Mouse (Mus musculus) cerebellum, adult 8-10 months (tissue): Measurements from ENCODE around the gene Stradb.
"Not testable (repeated sequence)": the region's sequence is repeated elsewhere in the genome, so short reads cannot be mapped to it uniquely, and the experiment has no call there.

Experiments
- DNase-seq: peaks from one replicate; pipeline ENCODE4 v3.0.0; 2022

Stradb gene

DNA sequence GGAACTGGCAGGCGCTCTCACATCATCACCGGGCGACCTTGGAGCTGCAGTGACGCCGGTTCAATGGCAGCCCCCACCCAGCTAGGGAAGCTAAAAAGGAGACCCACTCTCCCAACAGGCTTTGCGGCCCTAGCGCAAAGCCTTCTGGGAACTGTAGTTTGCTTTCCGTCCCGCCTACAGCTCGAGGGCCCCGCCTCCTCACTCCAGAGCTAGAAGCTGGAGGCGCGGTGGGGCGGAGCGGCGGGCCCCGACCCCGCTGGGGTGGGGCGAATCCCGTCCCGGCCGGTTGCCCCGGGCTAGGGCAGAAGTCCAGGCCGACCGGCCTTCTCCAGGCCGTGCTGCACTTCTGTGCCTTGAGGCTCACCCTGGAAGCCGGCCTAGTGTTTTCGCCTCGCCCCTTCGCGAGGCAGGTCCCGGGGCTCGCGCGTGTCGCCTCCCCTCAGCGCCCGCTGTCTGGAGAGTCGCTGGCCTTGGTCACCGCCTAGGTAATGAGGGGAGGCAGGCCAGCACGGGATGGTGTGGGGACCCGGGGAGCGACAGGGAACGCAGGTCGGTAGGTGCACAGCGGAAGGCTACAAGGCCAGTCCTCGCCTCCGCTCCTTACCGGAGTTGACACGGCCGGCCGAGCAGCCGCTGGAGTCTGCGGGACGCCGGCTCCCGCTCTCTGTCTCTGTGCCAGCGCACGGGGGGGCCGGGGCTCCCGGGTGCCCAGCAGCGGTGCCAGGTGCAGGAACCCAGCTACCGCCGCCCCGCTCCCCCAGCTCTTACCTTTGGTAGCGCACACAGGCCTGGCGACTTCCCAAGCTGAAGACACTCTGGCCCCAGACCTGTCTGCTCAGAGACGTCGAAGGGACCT lies at the start of gene Stradb, which contains the start of gene Trak2:
Gene Stradb, plus strand, starts transcription at position 157 of the 856 bp plus-strand sequence.
Gene Trak2, minus strand, starts transcription at position 65 of the 856 bp plus-strand sequence.
- DNase-seq: peak; percentile 93

DNA sequence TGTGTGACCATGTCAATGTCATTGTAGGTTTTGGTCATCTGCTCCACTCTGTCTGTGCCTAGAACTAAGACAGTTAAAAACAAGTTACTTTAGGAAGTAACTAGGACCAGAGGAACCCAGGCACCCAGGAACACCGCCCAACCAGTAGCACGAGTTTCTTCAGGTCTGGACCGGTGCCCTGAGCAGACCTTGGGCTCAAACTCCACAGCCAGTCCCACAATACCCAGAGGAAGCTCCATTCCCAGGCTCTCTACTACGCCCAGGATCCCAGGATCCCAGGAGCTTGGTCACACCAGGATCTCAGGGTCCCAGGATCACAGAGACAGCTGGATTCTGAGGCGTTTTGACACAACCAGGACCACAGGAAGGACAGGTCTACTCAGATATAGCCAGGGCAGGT lies 46.7 kb upstream of the Stradb start:
- no peak for DNase-seq

DNA sequence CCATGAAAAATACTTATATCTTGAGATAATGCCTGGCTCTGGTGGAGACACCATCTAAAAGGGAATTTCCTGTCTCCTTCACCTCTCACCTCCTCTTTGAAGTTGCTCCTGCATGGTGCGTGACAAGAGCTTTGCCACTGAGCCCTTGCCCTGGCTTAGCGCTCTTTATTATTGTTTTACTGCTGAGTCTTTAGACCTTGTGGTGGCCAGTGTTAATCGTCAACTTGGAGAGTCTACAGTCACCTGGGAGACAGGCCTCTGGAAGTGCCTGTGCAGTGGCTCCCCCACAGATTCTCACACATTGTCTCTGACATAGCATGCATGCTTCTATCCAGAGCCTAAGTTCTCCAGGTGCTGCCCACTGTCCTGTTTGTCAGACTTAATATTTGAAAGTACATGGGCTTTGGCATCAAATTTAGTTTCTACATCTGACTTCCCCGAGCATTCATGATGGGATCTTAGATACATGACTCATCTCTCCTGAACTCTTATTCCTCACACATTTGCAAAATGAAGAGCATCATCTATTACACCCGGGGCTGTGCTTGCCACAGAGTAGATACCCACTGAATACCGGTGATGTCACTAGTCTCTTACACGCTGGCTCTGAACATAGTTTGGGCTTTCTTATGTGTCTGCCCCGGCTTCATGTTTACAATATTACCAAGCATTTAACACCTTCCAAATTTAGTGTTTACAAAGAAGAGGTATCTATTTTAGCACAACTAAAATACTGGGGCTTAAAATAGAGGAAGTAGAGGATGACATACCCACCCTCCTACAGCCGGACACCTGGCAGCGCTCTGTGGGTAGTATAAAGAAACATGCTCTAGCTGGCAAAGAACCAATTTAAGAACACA lies 36.3 kb upstream of the Stradb start:
- no peak for DNase-seq

DNA sequence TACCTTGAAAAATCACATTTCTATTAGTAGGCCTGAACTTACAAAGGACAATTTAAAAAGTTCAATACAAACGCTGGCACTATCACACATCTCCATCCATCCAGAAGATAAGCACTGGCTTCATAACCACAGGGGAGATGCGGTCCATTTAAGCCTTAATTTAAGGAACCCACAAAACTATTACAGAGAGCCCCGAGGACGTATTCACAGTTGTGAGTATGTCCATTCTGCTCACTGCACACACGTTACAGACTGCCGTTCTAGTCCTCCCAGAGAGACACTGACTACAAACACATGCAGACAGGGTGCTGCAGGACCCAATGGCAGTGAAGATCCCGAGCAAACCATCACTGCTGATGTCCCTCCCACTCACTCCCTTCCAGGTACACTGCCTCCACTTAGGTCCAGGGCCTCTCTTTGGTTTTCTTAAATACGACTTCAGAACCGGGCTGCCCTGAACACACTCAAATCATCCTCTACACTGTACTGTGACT lies 35.7 kb upstream of the Stradb start:
- no peak for DNase-seq

DNA sequence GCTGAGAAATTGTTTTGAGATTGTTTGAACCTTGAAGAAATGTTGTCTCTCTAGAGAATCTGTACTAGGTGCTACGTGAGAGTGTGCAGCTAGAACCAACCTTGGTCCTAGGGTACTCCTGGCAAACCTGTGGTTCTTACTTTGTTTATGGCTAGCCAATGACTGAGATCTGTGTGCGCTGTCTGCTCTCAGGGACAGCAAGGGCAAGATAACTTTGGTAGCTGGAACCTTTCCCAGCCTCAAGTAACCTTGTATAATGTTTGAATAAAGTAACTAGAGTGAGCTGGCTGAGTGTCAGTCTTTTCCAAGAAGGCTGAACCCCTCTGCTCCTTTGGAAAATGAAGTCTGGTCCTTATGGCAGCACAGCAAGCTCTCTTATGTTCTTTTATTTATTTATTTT lies 27.8 kb upstream of the Stradb start:
- no peak for DNase-seq

DNA sequence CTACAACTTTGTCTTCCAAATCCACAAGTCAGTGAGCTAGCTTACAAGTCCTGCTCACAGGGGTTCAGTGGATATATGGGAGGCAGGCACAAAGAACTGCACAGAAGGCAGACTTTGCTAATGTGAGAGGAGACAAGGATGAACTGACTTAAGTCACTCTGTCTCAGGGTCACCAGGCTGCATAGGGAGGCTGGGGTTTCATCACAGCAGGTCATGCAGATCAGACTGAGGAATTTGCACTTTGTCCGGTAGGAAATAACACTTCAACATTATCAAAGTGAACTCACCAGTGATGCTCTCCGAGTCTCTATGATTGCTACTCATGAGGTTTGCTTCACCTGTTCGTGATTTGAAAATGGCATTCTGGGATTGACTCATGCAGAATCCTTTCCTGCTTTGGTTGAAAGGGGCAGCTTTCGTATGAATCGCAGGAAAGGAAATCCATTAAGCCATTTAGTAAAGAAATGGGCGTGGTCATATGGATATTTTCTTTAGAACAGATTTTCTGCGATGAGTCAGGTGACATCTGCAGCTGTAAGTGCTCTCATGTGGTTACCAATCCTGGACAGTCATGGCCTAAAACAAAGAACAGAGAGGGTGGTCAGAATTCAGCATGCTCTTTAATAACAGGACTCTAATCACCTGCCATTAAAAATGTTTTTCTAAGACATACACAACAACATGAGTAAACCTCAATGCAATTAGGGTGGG lies 27.2 kb upstream of the Stradb start:
- DNase-seq: no peak

DNA sequence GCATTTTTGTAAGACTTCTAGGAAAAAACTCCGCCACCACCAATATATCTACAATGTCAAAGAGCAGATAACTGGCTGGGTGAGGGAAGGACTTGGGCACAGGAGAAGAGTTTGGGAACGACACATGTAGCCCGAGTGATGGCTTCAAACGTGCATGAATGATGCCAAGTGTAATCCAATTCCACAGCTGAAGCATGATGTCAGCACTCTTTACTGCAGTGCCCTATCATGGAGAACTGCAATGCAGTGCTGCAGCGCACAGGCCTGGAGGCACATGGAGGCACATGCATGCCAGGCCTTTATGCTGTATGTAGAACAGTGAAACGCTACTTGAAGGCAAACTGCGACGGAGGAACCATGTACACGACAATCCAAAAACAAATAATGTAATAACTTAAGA lies 26.6 kb upstream of the Stradb start:
- no peak for DNase-seq

DNA sequence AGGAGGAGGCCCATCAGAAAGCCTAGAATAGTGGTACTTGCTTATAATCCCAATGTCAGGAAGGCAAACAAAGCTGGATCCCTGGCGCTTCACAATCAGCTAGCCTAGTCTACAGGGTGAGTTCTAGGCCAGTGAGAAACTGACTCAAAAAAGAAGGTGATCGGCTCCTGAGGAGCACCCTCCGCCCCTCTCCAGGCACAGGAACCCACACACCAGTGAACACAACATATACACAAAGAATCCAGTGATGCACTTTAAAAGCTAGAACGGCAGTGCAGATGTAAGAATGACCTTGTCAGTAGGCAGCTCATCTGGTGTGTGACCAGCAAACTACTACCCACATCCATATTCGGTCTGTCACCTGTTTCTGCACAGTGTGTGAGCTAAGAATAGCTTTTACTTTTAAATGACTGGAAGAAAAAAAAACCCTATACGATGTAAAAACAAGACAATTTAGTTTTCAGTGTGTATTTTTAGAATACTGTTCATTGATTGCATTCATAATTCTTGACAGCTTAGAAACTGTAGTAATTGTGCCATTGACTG lies 23.7 kb upstream of the Stradb start:
- DNase-seq: no peak

DNA sequence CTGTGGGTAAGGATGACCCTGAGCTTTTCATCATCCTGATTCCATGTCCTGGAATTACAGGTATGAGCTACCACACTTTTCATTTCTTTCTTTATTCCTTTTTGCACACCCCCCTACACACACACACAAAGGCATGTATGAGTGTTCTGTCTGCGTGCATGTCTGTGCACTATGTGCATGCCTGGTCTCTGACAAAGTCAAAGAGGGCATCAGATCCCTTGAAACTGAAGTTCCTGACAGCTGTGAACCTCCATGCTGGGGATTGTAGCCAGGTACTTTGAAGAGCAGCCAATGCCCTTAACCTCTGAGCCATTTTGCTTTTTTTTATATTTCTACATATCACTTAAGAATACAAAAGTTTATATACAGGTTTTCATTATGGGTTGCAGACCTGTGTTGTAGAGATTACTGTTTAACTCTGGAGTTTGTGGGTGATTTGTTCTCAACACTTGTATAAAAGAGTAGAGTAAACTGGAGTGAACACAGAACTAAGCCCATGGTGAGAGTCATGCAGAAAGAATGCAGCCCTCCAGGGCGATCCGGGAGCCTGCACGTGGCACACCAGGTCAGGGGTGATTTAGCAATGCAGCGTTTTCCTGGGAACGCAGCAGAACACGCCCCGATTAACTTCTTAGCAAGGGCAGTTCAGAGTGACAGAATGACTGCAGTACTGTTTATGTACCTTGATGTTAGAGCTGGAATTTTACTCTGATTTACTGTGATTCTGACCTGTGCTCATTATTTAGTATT lies 22.2 kb upstream of the Stradb start:
- no peak for DNase-seq

DNA sequence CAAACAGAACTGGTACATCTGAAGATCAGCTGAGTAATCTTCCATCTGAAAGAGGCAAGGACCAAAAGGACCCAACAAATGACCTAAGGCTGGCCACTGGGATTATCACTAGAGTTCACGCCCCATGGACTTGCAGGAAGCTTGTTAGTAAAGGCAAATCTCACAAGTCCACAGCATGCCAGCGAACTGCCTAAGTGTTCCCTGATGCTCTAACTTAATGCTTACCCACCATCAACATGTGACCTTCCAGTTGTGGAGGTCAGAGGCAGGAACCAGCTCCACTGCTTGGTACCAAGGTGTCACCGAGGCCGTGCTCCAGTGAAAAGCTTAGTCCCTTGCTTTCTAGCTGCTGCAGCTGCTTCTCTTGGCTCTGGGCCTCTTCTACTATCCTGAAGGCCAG lies 21.5 kb upstream of the Stradb start:
- DNase-seq: no peak

DNA sequence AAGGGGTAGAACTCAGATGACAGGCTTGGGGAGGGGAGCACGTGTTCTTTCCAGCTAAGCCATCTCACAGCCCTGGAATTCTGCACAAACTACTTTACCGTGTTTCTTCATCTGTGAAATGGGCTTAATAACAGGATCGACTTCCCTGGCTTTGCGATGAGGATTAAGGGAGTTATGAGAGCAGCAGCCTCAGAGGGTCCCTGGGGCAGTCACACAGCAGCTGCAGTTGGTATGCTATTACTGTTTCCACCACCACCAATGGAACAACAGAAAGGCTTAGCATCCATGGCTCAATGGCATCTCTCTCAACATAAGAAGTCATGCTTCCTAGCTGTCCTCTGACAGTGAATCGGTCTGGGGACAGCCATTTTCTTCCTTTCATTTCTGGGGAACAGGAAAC lies 20.8 kb upstream of the Stradb start:
- no peak for DNase-seq

DNA sequence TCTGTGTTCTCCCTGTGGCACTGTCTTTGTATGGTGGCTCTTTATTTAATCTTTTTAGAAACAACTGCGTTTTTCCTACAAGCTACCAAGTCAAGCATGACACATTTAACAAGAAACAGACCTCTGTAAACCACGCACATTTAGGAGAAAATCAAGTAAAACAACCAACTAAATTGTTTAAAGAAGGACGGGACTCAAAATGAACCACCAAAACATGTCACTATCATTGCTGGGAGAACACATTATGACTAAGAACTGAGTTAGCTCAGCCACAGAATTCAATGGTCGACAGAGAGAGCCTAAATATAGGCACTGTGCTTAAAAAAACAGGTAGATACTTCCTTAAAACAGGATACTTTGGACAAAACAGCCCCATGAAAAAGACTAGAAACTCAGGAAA lies 20.3 kb upstream of the Stradb start:
- no peak for DNase-seq

DNA sequence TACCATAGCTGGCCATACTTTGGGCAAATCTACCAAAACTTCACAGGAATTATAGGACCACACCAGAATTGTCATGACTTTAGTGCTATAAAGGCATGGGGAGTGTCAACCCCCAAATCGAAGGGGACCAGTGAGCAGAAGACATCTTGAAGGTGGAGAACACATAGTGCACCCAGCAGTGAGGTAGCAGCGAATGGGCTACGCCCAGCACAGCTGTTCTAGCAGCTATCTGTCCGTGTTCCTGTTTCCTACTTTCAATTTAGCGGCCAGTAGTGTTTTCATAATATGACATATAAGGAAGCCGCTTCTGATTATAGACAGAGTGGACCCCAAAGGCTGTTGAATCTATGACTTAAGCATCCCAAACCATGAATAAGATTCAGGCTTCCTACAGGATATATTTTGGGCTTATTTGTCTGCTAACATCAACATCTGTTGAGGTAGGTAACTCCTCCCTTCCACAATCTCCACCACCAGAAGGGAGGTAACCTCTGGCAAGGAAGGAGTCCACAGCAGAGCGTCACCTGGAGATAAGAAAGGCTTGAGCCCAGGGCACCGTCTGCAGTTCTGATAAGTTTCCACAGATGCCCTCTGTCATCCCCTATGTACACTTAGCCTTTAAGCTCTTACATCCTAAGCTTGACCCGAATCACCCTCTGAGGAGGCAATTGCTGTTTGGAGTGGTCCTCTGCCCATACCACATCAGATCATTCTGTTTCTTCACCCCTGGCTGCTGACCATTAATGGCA lies 19.5 kb upstream of the Stradb start:
- no peak for DNase-seq

DNA sequence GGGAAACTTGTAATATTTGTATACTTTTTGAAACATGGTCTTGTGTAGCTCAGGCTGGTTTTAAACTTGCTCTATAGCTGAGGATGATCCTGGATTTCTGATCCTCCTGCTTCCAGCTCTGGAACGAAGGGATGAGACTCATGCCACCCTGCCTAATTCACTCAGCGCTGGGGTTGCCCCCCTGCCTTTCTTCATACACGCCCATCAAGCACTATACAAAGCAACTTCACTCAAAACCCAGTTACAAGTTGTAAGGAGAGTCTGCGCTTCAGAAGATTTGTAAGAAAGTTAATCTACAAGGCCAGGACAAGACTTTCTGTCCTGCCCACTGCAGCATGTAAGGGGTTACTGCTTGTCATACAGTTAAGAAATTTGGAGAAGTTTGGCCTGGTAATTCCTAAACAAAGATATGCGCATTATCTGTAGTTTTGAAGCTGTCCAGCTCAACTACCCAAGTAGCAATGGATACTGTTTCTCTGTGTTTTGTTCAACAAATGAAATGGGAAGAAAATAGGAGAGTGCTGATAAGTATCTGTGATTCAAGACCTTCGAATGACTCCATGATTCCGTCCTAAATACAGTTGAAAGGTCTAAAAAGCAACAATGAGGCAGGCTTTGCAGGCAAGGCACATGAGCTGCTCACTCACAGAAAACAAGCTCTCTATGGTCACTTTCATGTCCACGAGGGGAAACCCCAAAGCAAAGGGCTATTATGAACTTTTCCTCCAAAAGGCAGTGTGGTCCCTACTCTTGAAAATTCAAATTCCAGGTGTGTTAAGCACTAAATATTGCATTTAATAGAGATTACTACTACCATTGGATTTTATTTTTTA lies 18.5 kb upstream of the Stradb start:
- DNase-seq: no peak

DNA sequence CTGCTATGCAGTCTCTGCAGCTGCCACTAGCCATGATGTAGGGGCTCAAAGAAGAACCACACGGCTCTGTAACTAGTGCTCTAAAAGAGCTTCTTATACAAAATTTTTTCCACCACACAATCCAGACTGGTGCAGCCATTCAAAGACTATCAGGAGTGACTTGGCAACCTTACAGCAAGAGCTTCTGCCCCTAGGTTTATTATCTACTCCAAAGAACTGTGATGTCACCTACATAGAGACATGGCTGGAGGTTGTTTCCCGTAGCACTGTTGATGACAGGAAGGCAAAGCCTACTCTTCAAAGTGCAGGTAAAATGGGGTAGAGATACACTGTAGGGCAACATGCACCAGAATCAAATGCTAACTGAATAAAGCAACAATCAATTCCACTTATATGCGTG lies 17.6 kb upstream of the Stradb start:
- no peak for DNase-seq

DNA sequence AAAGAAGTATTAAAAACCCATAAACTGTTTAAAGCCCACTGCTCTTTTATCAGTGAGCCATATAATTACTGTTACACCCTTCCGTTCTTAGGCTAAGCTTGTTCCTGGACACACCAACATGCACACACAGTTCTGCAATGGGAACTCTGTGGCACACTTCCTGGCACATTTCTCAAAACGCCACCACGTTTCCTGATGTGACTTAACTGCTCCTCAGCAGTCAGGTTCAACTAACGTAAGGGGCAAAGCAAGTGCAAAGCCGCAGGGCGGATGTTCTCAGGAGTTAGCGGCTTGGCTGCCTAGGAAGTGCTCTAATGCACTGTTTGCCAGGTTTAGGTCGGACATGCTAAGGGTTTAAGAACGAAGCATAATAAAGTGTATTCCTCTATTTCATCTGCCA lies 17.1 kb upstream of the Stradb start:
- DNase-seq: no peak

DNA sequence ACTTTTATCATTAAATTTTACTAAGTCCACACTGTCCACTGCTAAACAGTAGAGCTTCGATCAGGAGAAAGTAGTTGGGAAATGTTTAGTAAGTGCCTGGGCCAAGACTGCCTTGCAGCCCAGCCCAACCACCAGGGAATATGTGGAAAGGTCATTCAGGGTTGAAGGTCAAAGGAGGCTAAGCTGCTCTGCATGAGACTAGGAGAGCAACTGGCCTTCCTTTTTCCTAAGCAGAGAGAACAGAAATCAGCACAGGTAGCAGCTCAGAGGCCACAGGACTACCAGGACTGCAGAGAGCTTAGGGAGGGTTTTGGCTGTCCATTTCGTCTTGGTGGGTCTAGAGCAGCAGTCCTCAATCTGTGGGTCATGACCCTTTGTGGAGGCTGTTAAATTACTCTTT lies 15.4 kb upstream of the Stradb start:
- no peak for DNase-seq

DNA sequence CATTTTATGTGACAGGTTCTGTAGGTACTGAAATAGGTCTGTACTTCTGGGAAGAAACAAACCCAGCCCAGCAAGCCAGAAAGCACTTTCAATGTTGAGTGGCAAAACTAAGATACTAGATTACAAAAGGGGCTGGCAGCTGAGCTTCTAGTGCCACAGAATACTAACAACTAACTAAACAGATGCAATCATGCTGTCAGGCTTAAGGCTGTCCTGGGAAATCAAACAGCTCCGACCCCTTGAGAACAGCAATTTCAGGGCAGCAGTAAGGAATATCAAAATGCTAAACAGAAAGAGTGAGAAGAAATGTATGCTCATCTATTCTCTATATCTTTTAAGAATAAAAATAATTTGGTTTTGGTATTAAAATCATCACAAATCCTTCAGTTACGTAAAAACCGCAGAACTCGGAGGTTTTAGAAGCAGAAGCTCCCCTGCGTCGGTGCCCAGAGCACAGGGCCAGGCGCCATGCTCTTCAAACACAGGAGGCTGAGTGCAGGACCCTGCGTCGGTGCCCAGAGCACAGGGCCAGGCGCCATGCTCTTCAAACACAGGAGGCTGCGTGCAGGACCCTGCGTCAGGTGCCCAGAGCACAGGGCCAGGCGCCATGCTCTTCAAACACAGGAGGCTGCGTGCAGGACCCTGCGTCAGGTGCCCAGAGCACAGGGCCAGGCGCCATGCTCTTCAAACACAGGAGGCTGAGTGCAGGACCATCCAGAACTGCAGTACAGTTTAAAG lies 14.4 kb upstream of the Stradb start:
- DNase-seq: not testable (repeated sequence)

DNA sequence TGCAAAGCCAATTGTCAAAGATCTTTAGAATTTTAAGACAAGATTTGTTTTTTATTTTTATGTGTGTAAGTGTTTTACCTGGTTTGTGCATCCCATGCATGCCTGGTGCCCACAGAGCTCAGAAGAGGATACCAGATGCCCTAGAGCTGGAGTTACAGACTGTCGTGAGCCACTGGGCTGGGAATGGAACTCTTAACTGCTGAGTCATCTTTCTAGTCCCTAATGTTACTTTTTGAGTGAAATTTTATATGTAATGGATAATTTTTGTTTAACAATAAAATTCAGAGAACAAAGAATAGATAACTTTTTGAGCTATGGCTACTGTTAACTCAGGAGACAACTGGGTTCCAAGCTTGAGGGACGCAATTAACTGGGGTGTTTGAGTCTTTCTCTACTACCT lies 13.6 kb upstream of the Stradb start:
- DNase-seq: no peak
